Mouse (Mus musculus): ENCODE data around the gene Cdh10. TPM values are rescaled to one million over a fixed set of nuclear protein-coding genes. Genes with fewer than 3 reads are reported as not detected.

The Cdh10 gene
- total RNA-seq (2023), result not detected

GRCm38 (mm10) chr15:18818185-18818973 lies at the start of gene Cdh10:
Gene Cdh10, plus strand, starts transcription at chr15:18818947.

Measured in neutrophil, adult 83 days (primary cell).